Mouse (Mus musculus): ENCODE data around the gene Gm20696.

The Gm20696 gene

GRCm38 (mm10) chr6:99240764-99241163 lies 425.8 kb downstream of the Gm20696 start:
- DNase-seq = no peak

- no peak for DNase-seq
These were observed 431.0 kb downstream of the Gm20696 start for GRCm38 (mm10) chr6:99235588-99235987.

- DNase-seq = no peak
These were observed 433.2 kb downstream of the Gm20696 start for GRCm38 (mm10) chr6:99233411-99233810.

GRCm38 (mm10) chr6:99228336-99228870 lies 438.2 kb downstream of the Gm20696 start:
- peak in 1 of 2 experiments; percentile 11 for DNase-seq

- DNase-seq = no peak
These were observed 445.4 kb downstream of the Gm20696 start for GRCm38 (mm10) chr6:99221147-99221546.

GRCm38 (mm10) chr6:99220472-99220871 lies 446.1 kb downstream of the Gm20696 start:
- DNase-seq = no peak

- DNase-seq = no peak
These were observed 448.8 kb downstream of the Gm20696 start for GRCm38 (mm10) chr6:99217846-99218245.

GRCm38 (mm10) chr6:99217155-99217554 lies 449.4 kb downstream of the Gm20696 start:
- DNase-seq = no peak

- no peak for DNase-seq
These were observed 454.1 kb downstream of the Gm20696 start for GRCm38 (mm10) chr6:99212461-99212860.

GRCm38 (mm10) chr6:99211663-99212333 lies 454.8 kb downstream of the Gm20696 start:
- no peak for DNase-seq

- peak in 1 of 2 experiments; percentile 23 for DNase-seq
These were observed 456.4 kb downstream of the Gm20696 start for GRCm38 (mm10) chr6:99210161-99210560.
